In genomic region chr10:97779335-97779734, GRCm38 (mm10) we compare ENCODE assay signal across 29 mouse cellular contexts. TPM values are rescaled to one million over a fixed set of nuclear protein-coding genes. Genes with fewer than 3 reads are reported as not detected.
"Had no signal": no experiment of that assay in that cellular context is flagged by ENCODE, and none has a peak within 500 bp of the region (broad histone marks: within the 10 kb centered on the region; RNA-seq: fewer than 3 reads in every experiment).

No protein-coding gene starts in this region.

- H3K36me3 ChIP-seq: liver, embryonic 13.5 days; lung, embryonic 15.5 days; midbrain, embryonic 10.5 days; midbrain, embryonic 13.5 days; neural tube, embryonic 13.5 days had no signal

- H3K4me3 ChIP-seq: layer of hippocampus, adult 2 months; left cerebral cortex, adult 2 months; liver, embryonic 13.5 days; lung, embryonic 15.5 days; megakaryocyte, embryonic 14.5 days; midbrain, embryonic 10.5 days; midbrain, embryonic 13.5 days; myocyte; neural tube, embryonic 13.5 days had no signal

- H3K4me2 ChIP-seq: liver, embryonic 13.5 days; lung, embryonic 15.5 days; midbrain, embryonic 13.5 days; neural tube, embryonic 13.5 days had no signal

- H3K27me3 ChIP-seq: liver, embryonic 13.5 days; lung, embryonic 15.5 days; megakaryocyte, embryonic 14.5 days; midbrain, embryonic 13.5 days; neural tube, embryonic 13.5 days had no signal

- H3K4me1 ChIP-seq: liver, embryonic 13.5 days; lung, embryonic 15.5 days; megakaryocyte, embryonic 14.5 days; midbrain, embryonic 10.5 days; midbrain, embryonic 13.5 days; neural tube, embryonic 13.5 days had no signal

- DNase-seq: kidney, adult 2 months; kidney, postnatal 25 days; layer of hippocampus, adult 9-11 months; liver, embryonic 13.5 days; retina, postnatal 1 day; right cerebral cortex, postnatal 25 days; spleen, adult 18-20 months; thymus, adult 18-20 months; thymus, postnatal 36 days had no signal

- ATAC-seq: intestine, postnatal 0 days; midbrain, embryonic 13.5 days; midbrain, embryonic 16.5 days had no signal

- H3K27ac ChIP-seq: kidney, postnatal 0 days; layer of hippocampus, adult 2 months; left cerebral cortex, adult 2 months; liver, embryonic 13.5 days; lung, embryonic 15.5 days; midbrain, embryonic 10.5 days; midbrain, embryonic 13.5 days; neural tube, embryonic 13.5 days had no signal

- H3K9ac ChIP-seq: liver, embryonic 13.5 days; lung, embryonic 15.5 days; midbrain, embryonic 13.5 days; neural tube, embryonic 13.5 days had no signal

- H3K9me3 ChIP-seq: liver, embryonic 13.5 days; lung, embryonic 15.5 days; megakaryocyte, embryonic 14.5 days; midbrain, embryonic 10.5 days; midbrain, embryonic 13.5 days; neural tube, embryonic 13.5 days had no signal

RNA-seq across cellular contexts. Expression of gene C030005K15Rik, which starts 52.8 kb away (rescaled TPM):
- polyA plus RNA-seq: intestine, postnatal 0 days; kidney, adult 2 months; kidney, embryonic 14.5 days; kidney, postnatal 0 days; large intestine, adult 2 months; limb, embryonic 11.5 days; limb, embryonic 14.5 days; liver, adult 2 months; liver, embryonic 13.5 days; liver, embryonic 16.5 days; lung, embryonic 15.5 days; midbrain, embryonic 10.5 days; midbrain, embryonic 13.5 days; midbrain, embryonic 16.5 days; myocyte; neural tube, embryonic 13.5 days; stomach, embryonic 16.5 days; testis, adult 2 months; urinary bladder, adult 2 months had no signal
